Mouse (Mus musculus): ENCODE data around the gene Lmbrd2.
A peak's percentile ranks its signal among the peaks of the same experiment; 100 is the strongest.
"Not testable (repeated sequence)": the region's sequence is repeated elsewhere in the genome, so short reads cannot be mapped to it uniquely, and the experiment has no call there.

Gene Lmbrd2

DNA sequence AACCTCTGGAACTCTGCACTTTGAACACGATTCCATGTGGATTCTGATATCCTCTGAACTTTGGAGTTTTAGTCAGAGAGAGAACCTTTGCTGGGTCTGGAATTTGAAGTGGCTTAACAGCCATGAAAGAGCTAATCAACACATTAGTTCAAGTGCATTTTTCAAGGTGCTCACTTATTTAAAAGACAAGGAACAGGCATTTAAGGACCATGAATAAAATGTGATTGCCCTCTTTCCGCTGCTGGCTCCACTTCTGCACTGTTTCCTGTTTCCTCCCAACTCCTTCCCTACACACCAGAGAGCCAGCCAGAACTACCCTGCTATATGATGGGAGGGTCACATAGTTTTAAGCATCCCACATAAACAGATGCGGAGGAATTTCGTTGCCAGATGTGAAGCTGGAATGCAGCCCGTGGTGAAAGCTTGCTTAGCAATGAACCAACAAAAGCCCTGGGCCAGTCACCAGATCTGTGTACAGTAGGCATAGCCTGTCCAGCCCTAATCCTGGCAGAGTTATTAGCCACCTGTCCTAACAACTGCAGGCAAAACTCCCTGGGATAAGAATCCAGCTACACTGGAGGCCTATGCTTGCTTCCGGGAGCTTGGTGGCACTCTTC is 5.4 kb upstream of the Lmbrd2 start:
- DNase-seq = no peak

GRCm38 (mm10) chr15:9139447-9139846 is 903 bp upstream of the Lmbrd2 start:
- DNase-seq = no peak

DNA sequence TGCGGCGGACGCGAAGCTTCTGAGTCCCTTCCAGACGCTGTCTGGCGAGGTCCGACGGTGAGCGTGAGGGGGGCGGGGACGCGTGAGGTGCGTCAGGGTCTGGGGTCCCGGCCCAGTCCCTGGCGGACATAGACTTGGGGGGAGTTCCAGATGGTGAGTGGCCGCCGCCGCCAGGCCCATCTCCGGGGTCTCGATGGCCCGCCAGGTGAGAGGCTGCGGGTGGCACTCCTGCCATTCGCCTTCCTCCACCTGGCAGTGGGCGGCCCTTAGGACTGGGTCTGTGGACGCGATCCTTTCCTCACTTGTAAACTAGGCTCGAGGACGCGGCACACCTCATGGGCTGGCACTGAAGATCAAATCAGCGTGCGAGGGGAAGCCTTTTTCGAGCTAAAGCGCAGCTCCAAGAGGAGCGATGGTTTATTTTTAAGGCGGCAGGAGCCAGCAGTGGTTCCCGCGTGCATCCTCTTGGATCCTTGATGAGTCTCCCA is 378 bp downstream of the Lmbrd2 start:
- no peak for DNase-seq

- DNase-seq = no peak
Measured at GRCm38 (mm10) chr15:9155325-9155724, 15.0 kb downstream of the Lmbrd2 start, which contains the start of gene Skp2. Skp2 (minus strand) TSS chr15:9155425.

DNA sequence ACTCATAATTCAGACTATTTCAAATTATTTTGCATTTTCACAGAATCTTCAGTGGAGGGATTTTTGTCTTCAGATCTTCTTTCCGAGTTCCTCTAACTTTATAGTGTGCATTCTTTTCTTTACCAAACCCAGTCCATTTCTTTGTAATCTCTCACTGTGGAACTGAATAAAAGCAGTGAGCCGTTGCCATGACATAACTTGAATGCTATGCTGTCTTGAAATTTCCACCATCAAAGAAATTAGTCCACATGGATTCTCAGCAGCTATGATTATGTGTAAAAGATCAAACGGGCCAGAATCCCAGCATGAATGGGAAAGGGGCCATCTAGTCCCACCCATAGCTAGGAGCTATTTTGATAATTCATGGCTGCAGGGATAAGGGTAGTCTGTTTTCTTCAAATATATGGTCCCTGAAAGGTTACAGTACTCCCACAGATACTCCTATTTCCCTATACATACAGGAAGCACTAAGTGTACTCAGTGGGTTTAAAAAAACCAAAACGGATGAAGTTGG is 22.3 kb downstream of the Lmbrd2 start:
- DNase-seq = no peak

DNA sequence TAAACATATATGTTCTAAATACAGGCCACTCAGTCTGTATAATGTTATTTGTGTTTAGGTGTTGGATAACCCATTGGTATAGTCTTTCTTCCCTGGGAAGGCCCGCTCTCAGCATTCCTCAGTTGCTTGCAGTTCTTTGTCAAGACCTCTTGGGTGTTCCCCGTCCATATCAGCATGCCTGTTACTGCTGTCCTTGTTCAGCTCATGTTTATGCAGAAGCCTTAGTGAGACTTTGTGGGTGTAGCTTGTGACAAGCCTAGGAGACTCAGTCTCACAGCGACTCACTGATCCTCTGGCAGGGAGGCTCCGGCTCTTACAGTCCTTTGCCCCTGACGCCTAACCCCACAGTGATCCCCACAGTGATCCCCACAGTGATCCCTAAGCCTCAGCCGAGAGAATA is 23.8 kb downstream of the Lmbrd2 start:
- no peak for DNase-seq

DNA sequence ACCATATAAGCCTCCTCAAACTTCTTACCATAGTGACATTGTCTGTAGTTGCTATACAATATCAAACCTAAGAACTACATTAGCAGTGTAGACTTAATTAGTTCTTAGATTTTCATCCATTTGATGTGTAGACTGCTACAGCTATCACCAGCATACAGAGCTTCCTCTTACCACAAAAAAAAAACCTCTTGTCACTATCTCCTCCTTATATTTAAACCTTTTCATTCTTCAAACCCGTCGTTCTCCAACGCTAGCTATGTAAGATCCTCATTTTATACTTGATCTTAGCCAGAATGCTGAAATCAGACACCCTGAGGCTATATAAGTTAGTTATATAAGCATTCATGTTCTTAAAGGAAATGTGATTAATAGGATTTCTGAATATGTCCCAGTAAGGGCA is 36.7 kb downstream of the Lmbrd2 start:
- no peak for DNase-seq

- DNase-seq = no peak
Measured at GRCm38 (mm10) chr15:9183995-9184394, 43.6 kb downstream of the Lmbrd2 start.

DNA sequence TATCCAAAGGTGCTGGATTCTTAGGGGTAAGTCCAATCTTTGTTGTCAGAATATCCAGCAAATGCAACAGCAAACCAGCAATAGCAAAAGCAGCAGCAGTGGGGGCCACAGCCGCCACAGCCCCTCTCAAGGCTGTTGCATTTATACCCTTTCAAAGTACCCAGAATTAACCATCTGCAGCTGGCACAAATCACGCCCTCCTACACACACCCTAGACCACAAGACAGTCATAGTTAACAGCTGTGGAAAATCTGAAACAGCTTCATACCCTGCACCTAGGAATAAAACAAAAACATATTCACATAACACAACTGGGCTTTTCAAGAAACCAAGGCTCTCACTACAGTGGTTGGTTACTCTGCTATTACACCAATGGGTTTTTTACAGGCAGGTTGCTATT is 49.4 kb downstream of the Lmbrd2 start:
- DNase-seq = no peak

GRCm38 (mm10) chr15:9192685-9193084 is 52.3 kb downstream of the Lmbrd2 start:
- peak; percentile 6 for DNase-seq

DNA sequence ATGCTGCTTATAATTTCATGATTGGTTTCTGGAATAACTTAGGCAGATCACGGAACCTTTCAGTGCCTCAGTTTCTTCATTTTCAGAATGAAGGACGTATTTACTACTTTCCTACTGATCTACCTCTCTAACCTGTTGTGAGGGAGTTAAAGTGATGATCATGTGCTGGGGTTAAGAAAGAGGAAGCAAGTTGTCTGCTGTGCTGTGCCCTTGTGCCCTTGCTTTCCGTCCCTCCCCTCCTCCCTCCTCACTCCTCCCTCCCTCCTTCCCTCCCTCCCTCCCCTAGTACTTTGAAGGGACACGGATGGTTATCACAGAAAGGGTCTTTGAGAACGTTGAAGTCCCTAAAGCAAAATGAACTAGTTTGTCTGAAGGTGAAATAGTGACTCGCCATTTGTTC is 58.1 kb downstream of the Lmbrd2 start:
- no peak for DNase-seq

DNA sequence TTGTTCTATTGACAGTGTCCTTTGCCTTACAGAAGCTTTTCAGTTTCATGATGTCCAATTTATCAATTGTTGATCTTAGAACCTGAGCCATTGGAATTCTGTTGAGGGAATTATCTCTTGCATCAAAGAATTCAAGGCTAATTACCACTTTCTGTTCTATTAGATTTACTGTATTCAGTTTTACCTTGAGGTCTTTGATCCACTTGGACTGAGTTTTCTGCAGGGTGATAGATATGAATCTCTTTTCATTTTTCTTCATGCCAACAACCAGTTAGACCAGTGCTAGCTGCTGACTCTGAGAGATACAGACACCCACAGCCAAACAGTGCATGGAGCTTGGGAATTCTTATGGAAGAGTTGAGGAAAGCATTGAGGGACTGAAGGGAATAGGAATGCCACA is 71.5 kb downstream of the Lmbrd2 start:
- no peak for DNase-seq

DNA sequence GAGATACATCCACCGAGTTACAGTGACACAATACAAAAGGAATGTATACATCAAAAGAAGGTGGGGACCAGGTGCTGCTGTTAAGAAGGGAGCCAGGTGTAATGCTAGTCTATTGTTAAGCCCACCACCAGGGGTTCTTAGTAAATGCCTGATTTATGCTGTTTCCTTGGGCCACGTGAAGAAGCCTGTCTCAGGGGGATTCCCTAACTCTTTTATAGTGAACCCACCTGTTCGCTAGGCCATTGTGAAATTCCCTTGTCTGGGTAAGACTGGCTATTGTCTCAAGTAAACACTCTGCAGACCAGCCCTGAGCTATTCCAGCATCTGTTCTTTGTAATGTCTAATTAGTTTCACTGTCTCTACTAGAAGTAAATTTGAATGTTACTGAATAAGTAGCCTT is 72.7 kb downstream of the Lmbrd2 start:
- DNase-seq = not testable (repeated sequence)

GRCm38 (mm10) chr15:9213431-9213830 is 73.1 kb downstream of the Lmbrd2 start:
- DNase-seq = not testable (repeated sequence)

- DNase-seq = no peak
Measured at GRCm38 (mm10) chr15:9216446-9216845, 76.1 kb downstream of the Lmbrd2 start.

DNA sequence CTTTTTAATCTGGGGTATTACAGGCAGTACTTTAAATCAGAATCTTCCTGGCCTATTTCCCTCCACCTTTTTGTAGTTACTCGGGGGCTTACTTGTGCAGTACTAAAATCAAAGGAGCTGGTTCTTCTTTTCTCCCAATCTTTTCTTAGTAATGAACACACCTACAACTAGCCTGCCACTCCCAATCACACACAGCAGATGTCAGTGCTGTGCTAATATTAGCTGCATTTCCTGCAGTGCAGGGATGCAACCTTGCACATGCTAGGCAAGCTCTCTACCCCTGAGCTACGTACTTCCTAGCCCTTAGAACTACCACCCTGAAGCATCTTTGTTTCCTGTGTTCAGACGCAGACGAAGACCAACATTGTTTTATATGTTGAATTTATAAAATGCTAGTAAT is 90.6 kb downstream of the Lmbrd2 start:
- not testable (repeated sequence) for DNase-seq

GRCm38 (mm10) chr15:9246345-9246744 is 106.0 kb downstream of the Lmbrd2 start:
- DNase-seq = no peak
